Mouse (Mus musculus) small intestine, adult 2 months (tissue): ENCODE results near the gene Tssk2. TPM values are rescaled to one million over a fixed set of nuclear protein-coding genes. Genes with fewer than 3 reads are reported as not detected.

Experiments used
- H3K27ac ChIP-seq: fragments of 200-500 bp; 2 replicates; pipeline ENCODE4 v1.5.1; 2012; ENCODE audit warnings: low read depth, low read length, control low read depth, inconsistent platforms; ENCODE audit not compliant: insufficient read depth
- H3K27me3 ChIP-seq: fragments of 200-500 bp; 2 replicates; pipeline ENCODE4 v1.6.1; 2012; ENCODE audit warnings: mild to moderate bottlenecking, moderate library complexity, low read length, inconsistent platforms; ENCODE audit not compliant: control insufficient read depth, insufficient read depth
- H3K36me3 ChIP-seq: fragments of 200-500 bp; 2 replicates; pipeline ENCODE4 v1.6.1; 2012; ENCODE audit warnings: mild to moderate bottlenecking, low read length, control low read depth, inconsistent platforms; ENCODE audit not compliant: control insufficient read depth, insufficient read depth
- H3K4me1 ChIP-seq: fragments of 200-500 bp; 2 replicates; pipeline ENCODE4 v1.6.1; 2012; ENCODE audit warnings: low read length, inconsistent platforms, mixed read lengths; ENCODE audit not compliant: control insufficient read depth, insufficient read depth, insufficient read length
- H3K4me3 ChIP-seq: fragments of 200-500 bp; 2 replicates; pipeline ENCODE4 v1.5.1; 2012; ENCODE audit warnings: low read depth, mild to moderate bottlenecking, control low read depth, inconsistent platforms, low read length, moderate library complexity
- CTCF ChIP-seq: fragments of 200-500 bp; IDR thresholded peaks from 2 replicates; pipeline ENCODE4 v1.5.1; 2012; ENCODE audit warnings: low read depth, mild to moderate bottlenecking, control low read depth, inconsistent platforms, low read length, moderate library complexity, mixed read lengths; ENCODE audit not compliant: insufficient replicate concordance, insufficient read length; ENCODE audit errors: extremely low read depth
- POLR2A ChIP-seq: fragments of 200-500 bp; IDR thresholded peaks from 2 replicates; pipeline ENCODE4 v1.6.1; 2012; ENCODE audit warnings: low read depth, mild to moderate bottlenecking, control low read depth, inconsistent platforms, low read length, moderate library complexity
- WGBS: fragments of 180-500 bp; shearing (Covaris S2); methylation state at CpG from one replicate; pipeline ENCODE4 v1.1.7; 2018; 5-methylcytosine and 5-hydroxymethylcytosine counted together
- polyA plus RNA-seq: library from polyadenylated mRNA; depleted of rRNA; stranded (reverse); fragments of >200 nt; gene quantifications from 2 replicates; pipeline ENCODE4 v1.2.3, GENCODE M21; 2012

The Tssk2 gene
- polyA plus RNA-seq, 1 experiment = not detected

DNA sequence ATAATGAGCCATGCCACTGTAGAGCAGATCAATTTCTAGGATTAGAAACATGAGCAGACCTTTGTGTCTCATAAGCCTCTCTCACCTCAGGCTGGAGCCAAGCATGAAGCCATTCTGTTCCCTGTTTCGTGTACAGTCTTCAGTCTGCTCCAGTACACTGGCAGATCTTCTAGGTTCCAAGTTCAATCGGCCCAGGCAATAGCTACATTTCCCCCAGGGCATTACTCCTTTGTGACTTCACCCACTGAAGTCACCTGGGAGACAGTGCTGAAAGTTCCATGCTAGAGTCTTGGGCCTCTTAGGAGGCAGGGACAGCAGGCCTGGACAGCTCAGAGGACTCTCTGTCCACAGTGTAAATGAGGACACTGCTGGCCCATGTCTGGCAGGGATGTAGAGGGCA, 4.5 kb upstream of the Tssk2 start, which contains the start of gene Tssk1:
Gene Tssk1 (plus strand): TSS at position 301 of the 400 bp plus-strand sequence.
- Histone ChIP-seq H3K36me3 (peaks cover 3% of the 10 kb centered on the region; the same call in 1 of the 2 replicates), H3K4me3 (no peak within 1 kb of the TSS), H3K4me1 (peaks cover 17% of the 10 kb centered on the region; the same call in 1 of the 2 replicates), H3K27me3 (no peaks in the 10 kb centered on the region), H3K27ac (no peak within 1 kb of the TSS)
- WGBS = 71% methylated on average over 2 of the region's 2 CpGs
- TF ChIP-seq CTCF (no peak), POLR2A (no peak)

DNA sequence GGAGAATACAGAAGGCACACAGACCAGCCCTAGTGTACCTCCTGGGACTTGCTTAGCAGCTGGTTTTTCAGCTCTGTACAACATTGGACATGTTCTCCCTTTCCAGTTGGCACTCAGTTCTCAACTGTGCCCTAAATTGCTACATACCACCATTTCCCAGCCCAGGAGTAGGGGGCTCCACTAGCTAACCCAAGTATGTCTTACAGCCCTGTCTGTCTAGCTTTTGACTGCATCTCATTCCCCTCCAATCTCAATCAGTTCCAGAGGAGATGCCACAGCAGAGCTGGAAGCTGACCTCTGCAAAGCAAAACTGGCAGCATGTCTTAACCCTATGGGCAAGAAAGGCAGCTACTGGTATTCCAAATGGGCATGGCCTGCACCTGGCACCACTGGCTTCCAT, 2.3 kb upstream of the Tssk2 start:
- H3K27ac ChIP-seq = no peak overlapping the region
- H3K27me3 ChIP-seq = no peaks in the 10 kb centered on the region
- no peak overlapping the region for H3K4me3 ChIP-seq
- peaks cover 8% of the 10 kb centered on the region; the same call in 1 of the 2 replicates for H3K4me1 ChIP-seq
- peaks cover 12% of the 10 kb centered on the region for H3K36me3 ChIP-seq
- no peak for TF ChIP-seq CTCF
- no peak for TF ChIP-seq POLR2A

DNA sequence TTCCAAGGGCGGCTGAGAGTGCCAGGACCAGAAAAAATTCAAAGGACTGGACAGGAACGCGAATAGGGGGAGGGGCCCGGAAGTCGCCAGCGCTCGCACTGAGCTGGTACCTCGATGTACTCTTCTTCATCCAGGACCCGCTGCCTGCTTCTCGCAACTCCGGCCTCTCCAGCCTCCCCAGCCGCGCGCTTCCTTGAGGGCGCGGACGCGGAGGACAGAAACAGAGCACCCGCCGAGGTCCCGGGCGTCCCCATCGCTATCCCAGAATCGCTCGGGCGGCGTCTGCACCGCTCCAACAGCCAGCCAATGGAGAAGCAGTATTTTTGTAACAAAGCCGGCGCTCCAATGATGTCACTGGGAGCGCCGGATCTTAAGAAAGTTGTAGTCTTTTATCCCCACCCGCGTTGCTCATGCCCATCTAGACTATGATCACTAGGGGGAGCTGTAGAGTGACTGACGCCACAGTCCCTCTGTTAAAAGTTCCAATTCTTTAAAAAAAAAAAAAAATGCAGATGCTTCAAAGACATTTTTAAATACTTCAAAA, 12.7 kb downstream of the Tssk2 start, which contains the start of gene Ess2:
Gene Ess2 (minus strand): TSS at position 297 of the 544 bp plus-strand sequence.
- WGBS = under 1% methylated on average over 35 of the region's 35 CpGs

DNA sequence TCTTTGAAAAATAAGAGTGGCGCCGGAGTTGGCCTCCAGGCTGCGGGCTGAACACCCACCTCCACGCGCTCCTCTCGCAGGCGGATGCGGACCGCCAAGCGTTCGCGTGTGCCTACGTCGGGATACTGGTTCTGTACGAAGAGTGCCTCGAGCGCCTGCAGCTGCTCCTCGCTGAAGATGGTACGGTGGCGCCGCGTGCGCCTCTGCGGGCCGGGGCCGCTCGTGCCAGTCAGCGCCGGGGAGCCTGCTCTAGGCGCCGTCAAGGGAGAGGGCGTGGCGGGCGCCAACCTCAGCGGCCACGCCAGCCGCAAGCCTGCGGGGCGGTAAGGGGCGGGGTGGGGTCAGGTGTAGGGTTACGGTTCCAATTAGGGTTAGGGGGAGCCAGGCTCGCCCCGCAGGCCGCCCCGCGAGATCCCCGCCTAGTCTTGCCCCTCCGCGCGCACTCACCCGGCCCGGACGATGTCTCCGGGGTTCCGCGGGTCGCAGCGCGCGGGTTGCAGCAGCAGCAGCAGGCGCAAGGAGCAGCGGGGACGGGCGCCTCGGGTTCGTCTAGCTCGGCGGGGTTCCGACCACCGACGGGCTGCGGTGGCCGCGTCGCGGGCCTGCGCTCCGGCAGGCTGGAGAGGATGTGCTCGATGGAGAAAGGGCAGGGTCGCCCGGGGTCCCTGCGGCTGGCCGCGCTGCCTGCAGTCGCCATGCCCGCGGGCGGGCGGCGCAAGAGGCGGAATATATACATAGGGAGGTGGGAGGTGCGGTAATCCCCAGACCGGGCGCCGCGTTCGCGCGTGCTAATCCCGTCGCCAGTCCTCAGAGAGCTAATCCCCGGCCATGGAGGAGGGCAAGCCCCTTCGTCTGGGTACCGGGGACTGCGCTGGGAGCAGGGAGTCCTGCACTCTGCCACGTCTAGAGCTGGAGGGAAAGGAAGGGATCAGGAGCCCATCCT, 16.1 kb downstream of the Tssk2 start, which contains the start of gene Gsc2:
Gene Gsc2 (minus strand): TSS at position 753 of the 943 bp plus-strand sequence.
- H3K4me3 ChIP-seq = peak within 1 kb of the TSS; percentile 52
- H3K27ac ChIP-seq = no peak within 1 kb of the TSS
- H3K4me1 ChIP-seq = peaks cover 14% of the 10 kb centered on the region
- no peak for TF ChIP-seq POLR2A
- TF ChIP-seq CTCF = no peak
- WGBS = 1% methylated on average over 106 of the region's 106 CpGs
- H3K27me3 ChIP-seq = peaks cover 32% of the 10 kb centered on the region
- H3K36me3 ChIP-seq = no peaks in the 10 kb centered on the region

More for the DNA sequence above, 12.7 kb downstream of the Tssk2 start, which contains the start of gene Ess2:
- Histone ChIP-seq H3K4me3 (peak within 1 kb of the TSS; percentile 100), H3K27me3 (peaks cover 32% of the 10 kb centered on the region), H3K36me3 (peaks cover 25% of the 10 kb centered on the region), H3K27ac (peak within 1 kb of the TSS; percentile 33; the same call in 1 of the 2 replicates), H3K4me1 (peaks cover 14% of the 10 kb centered on the region)
- TF ChIP-seq CTCF (peak; percentile 81; the same call in 1 of the 2 replicates), POLR2A (peak; percentile 71)

DNA sequence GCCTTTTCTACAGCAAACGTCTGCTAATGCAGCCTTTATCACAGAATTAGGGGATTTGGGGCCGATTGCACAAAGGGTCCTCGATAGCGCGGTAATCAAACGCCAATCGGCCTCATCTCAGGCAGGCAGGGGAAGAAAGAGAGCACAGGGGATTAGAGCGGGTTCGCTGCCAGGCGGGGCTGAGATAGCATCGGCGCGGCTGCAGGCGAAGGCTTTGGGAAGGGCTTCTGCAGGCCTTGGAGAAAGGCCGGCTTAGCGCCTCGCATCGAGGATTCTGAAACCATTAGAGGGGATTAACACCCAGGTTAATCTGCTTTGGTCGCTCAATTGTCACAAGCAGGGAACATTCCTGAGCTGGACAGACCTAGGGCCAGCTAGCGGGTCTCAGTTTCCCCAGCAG, 22.1 kb downstream of the Tssk2 start:
- H3K4me3 ChIP-seq = no peak overlapping the region
- peaks cover 3% of the 10 kb centered on the region; the same call in 1 of the 2 replicates for H3K27me3 ChIP-seq
- H3K4me1 ChIP-seq = peaks cover 11% of the 10 kb centered on the region
- peaks cover 8% of the 10 kb centered on the region; the same call in 1 of the 2 replicates for H3K36me3 ChIP-seq
- H3K27ac ChIP-seq = no peak overlapping the region
- WGBS = 44% methylated on average over 20 of the region's 20 CpGs
- no peak for TF ChIP-seq CTCF
- no peak for TF ChIP-seq POLR2A

DNA sequence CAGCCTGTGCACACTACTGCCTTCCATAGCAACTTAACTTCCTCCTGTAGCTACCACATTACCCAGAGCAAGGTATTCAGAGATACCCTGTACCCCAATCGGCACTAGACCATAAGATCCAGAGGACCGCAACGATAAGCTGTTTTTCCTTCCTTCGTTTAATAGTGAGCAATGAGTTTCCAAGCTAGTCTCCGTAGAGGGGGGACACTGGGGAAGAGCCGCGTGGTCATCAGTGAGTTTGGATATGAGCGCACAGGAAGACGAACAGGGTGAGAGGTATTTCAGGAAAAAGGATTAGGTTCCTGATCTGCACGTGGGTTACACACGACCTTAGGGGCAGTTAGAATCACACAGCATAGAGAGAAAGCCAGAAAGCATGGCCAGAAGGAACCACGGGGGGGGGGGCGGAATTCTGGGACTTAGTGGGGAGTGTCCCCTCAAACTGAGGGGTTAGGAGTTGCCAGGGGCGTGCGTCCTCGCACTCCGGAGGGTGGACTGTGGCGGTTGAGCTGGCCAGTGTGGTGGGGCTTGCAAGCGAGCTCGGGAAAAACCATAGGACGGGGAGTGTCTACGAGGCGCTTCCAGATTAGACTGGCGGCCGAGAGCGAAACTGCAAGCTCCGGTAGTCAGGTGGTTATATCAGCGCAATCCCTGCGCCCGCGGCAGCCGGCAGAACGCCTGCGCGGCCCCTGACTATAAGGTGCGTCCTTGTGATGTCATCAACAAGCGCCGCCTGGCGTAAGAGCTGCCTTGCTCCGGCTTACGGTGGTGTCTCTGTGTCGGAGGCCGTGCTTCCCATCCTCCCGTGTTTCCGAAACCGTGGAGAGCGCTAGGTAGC, 23.1 kb downstream of the Tssk2 start:
- peak overlapping the region; percentile 81 for H3K27ac ChIP-seq
- WGBS = under 1% methylated on average over 47 of the region's 47 CpGs
- H3K36me3 ChIP-seq = peaks cover 14% of the 10 kb centered on the region
- peak overlapping the region; percentile 90 for H3K4me3 ChIP-seq
- no peaks in the 10 kb centered on the region for H3K27me3 ChIP-seq
- peaks cover 11% of the 10 kb centered on the region for H3K4me1 ChIP-seq
- TF ChIP-seq CTCF (peak; percentile 58), POLR2A (peak; percentile 68)

DNA sequence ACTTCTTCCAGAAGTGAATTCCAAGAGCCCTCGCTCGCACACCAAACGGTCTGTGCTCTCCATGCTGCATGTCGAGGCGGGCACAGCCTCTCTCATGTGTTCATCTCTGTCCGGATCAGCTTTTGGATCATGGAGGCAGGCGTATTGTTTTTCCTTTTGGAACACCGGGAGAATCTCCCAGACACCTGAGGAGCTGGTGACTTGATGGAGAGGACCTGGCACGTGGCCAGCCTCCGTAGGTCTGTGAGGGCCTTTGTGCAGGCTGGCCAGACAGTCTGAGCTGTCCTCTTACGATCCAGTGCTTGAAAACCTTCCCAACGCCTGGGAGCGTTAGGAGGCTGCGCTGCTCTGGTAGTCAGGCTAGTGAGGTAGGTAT, 23.7 kb downstream of the Tssk2 start:
- H3K36me3 ChIP-seq = peaks cover 15% of the 10 kb centered on the region
- peak overlapping the region; percentile 90 for H3K4me3 ChIP-seq
- no peaks in the 10 kb centered on the region for H3K27me3 ChIP-seq
- H3K27ac ChIP-seq = peak overlapping the region; percentile 18
- WGBS = under 1% methylated on average over 14 of the region's 14 CpGs
- H3K4me1 ChIP-seq = peaks cover 16% of the 10 kb centered on the region
- TF ChIP-seq CTCF (no peak), POLR2A (no peak)
